Comparison of ENCODE assay signal across 16 mouse cellular contexts in the genomic region with DNA sequence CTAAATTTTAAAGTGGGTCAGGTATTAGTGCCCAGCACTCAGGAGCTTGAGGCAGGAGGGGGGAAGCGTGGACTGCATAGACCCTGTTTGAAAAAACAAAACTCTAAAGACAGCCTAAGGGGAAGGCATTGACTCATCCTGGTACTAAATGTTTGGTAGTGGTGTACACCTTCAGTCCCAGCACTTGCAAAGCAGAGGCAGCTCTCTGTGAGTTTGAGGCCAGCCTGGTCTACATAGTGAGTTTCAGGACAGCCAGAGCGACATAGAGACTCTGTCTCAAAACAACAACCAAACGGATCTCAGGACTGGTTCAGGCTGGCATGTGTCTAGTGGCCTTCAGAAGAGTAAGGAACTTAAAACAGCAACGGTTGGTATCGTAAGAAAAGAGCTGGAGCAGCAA. TPM values are rescaled to one million over a fixed set of nuclear protein-coding genes. Genes with fewer than 3 reads are reported as not detected.
DNase-seq lines count a peak whose midpoint lies in the region; ATAC-seq lines count a peak whose summit lies in the region.
"Had no signal": no experiment of that assay in that cellular context is flagged by ENCODE, and none has a peak within 500 bp of the region (broad histone marks: within the 10 kb centered on the region; RNA-seq: fewer than 3 reads in every experiment).

No protein-coding gene starts in this region.

- H3K4me1 ChIP-seq in forebrain, embryonic 10.5 days, result peaks cover 53% of the 10 kb centered on the region
- H3K4me1 ChIP-seq in forebrain, embryonic 16.5 days (replicated peaks; ENCODE audit: control insufficient read depth, insufficient read depth, low read length), result peaks cover 49% of the 10 kb centered on the region
- H3K4me1 ChIP-seq in hindbrain, embryonic 12.5 days, result peaks cover 44% of the 10 kb centered on the region
- H3K4me1 ChIP-seq in hindbrain, embryonic 10.5 days (replicated peaks), result peaks cover 49% of the 10 kb centered on the region
- H3K4me1 ChIP-seq in neural tube, embryonic 12.5 days, result peaks cover 41% of the 10 kb centered on the region

- H3K36me3 ChIP-seq in forebrain, embryonic 10.5 days (replicated peaks), result peaks cover 4% of the 10 kb centered on the region; the same call in 1 of the 2 replicates
- H3K36me3 ChIP-seq in forebrain, embryonic 16.5 days (ENCODE audit: control insufficient read depth, insufficient read depth), result no peaks in the 10 kb centered on the region
- no peaks in the 10 kb centered on the region for H3K36me3 ChIP-seq in hindbrain, embryonic 12.5 days
- 0 out of 2 replicates have a peak, but pooled peaks cover 6% of the 10 kb centered on the region for H3K36me3 ChIP-seq in hindbrain, embryonic 10.5 days
- H3K36me3 ChIP-seq in neural tube, embryonic 12.5 days, result no peaks in the 10 kb centered on the region; the same call in 1 of the 2 replicates
- H3K36me3 ChIP-seq: stomach, embryonic 15.5 days had no signal

- no peaks in the 10 kb centered on the region for H3K9me3 ChIP-seq in forebrain, embryonic 10.5 days
- no peaks in the 10 kb centered on the region for H3K9me3 ChIP-seq in forebrain, embryonic 16.5 days (ENCODE audit: control insufficient read depth, low read length)
- H3K9me3 ChIP-seq in hindbrain, embryonic 12.5 days (replicated peaks), result no peaks in the 10 kb centered on the region
- no peaks in the 10 kb centered on the region for H3K9me3 ChIP-seq in hindbrain, embryonic 10.5 days
- H3K9me3 ChIP-seq in neural tube, embryonic 12.5 days, result no peaks in the 10 kb centered on the region
- H3K9me3 ChIP-seq: embryonic facial prominence, embryonic 10.5 days; stomach, embryonic 15.5 days had no signal

- WGBS in forebrain, embryonic 10.5 days, result 87% methylated on average over 5 of the region's 5 CpGs
- 70% methylated on average over 5 of the region's 5 CpGs for WGBS in forebrain, embryonic 16.5 days
- 77% methylated on average over 5 of the region's 5 CpGs for WGBS in hindbrain, embryonic 12.5 days
- 81% methylated on average over 5 of the region's 5 CpGs for WGBS in hindbrain, embryonic 10.5 days
- WGBS in neural tube, embryonic 12.5 days, result 85% methylated on average over 5 of the region's 5 CpGs

- no peaks in the 10 kb centered on the region for H3K27me3 ChIP-seq in forebrain, embryonic 10.5 days (ENCODE audit: poor library complexity, severe bottlenecking)
- H3K27me3 ChIP-seq in forebrain, embryonic 16.5 days (replicated peaks; ENCODE audit: control insufficient read depth, insufficient read depth, low read length), result no peaks in the 10 kb centered on the region
- no peaks in the 10 kb centered on the region for H3K27me3 ChIP-seq in hindbrain, embryonic 12.5 days
- no peaks in the 10 kb centered on the region for H3K27me3 ChIP-seq in hindbrain, embryonic 10.5 days (ENCODE audit: insufficient read depth, poor library complexity, severe bottlenecking)
- no peaks in the 10 kb centered on the region for H3K27me3 ChIP-seq in neural tube, embryonic 12.5 days (replicated peaks)
- H3K27me3 ChIP-seq: stomach, embryonic 15.5 days had no signal

- 0 out of 2 replicates have a peak overlapping the region, but pooled peaks have one; percentile 35 for H3K27ac ChIP-seq in forebrain, embryonic 10.5 days
- H3K27ac ChIP-seq in forebrain, embryonic 16.5 days (ENCODE audit: low read length), result no peak overlapping the region
- no peak overlapping the region for H3K27ac ChIP-seq in hindbrain, embryonic 12.5 days
- no peak overlapping the region for H3K27ac ChIP-seq in hindbrain, embryonic 10.5 days
- H3K27ac ChIP-seq in neural tube, embryonic 12.5 days, result no peak overlapping the region
- H3K27ac ChIP-seq: embryonic facial prominence, embryonic 10.5 days; stomach, embryonic 15.5 days had no signal

- no peak overlapping the region for H3K4me3 ChIP-seq in forebrain, embryonic 10.5 days
- H3K4me3 ChIP-seq in forebrain, embryonic 16.5 days (replicated peaks; ENCODE audit: low read length), result no peak overlapping the region
- no peak overlapping the region for H3K4me3 ChIP-seq in hindbrain, embryonic 12.5 days
- H3K4me3 ChIP-seq in hindbrain, embryonic 10.5 days, result no peak overlapping the region
- no peak overlapping the region for H3K4me3 ChIP-seq in neural tube, embryonic 12.5 days
- H3K4me3 ChIP-seq: embryonic facial prominence, embryonic 10.5 days; stomach, embryonic 15.5 days had no signal

- H3K9ac ChIP-seq in forebrain, embryonic 16.5 days (replicated peaks; ENCODE audit: low read depth, low read length), result no peak overlapping the region
- no peak overlapping the region for H3K9ac ChIP-seq in hindbrain, embryonic 12.5 days
- H3K9ac ChIP-seq in neural tube, embryonic 12.5 days, result no peak overlapping the region
- H3K9ac ChIP-seq: lung, embryonic 14.5 days; stomach, embryonic 15.5 days had no signal

- no peak overlapping the region; the same call in 1 of the 2 replicates for H3K4me2 ChIP-seq in forebrain, embryonic 16.5 days (ENCODE audit: low read length)
- H3K4me2 ChIP-seq in hindbrain, embryonic 12.5 days (replicated peaks), result peak overlapping the region; percentile 35; the same call in 1 of the 2 replicates
- H3K4me2 ChIP-seq in neural tube, embryonic 12.5 days (replicated peaks), result peak overlapping the region; percentile 41; the same call in 1 of the 2 replicates
- H3K4me2 ChIP-seq: lung, embryonic 14.5 days; stomach, embryonic 15.5 days had no signal

- ATAC-seq in forebrain, embryonic 16.5 days, result no peak
- ATAC-seq in hindbrain, embryonic 12.5 days (ENCODE audit: low FRiP score), result no peak
- no peak for ATAC-seq in neural tube, embryonic 12.5 days (ENCODE audit: low FRiP score, low read depth)

- DNase-seq in forebrain, embryonic 10.5 days (ENCODE audit: extremely low spot score, low spot score), result no peak
- no peak for DNase-seq in hindbrain, embryonic 10.5 days (ENCODE audit: low spot score)
- no peak for DNase-seq in neural tube, embryonic 10.5 days (ENCODE audit: extremely low spot score, low spot score)
- DNase-seq in frontal cortex, adult 2 months (ENCODE audit: extremely low spot score in 1 of 2, low spot score in 1 of 2), result no peak
- no peak for DNase-seq in right cerebral cortex, postnatal 36 days (ENCODE audit: low spot score in 2 of 2)
- DNase-seq: adrenal gland, adult 2 months; cerebellum, adult 9-11 months; kidney, adult 8-10 months; kidney, postnatal 4 days; lung, embryonic 14.5 days; thymus, postnatal 14 days had no signal

RNA-seq across cellular contexts. Expression of gene Kif1b, which starts 4.7 kb away (rescaled TPM):
- 55.9 and 59.8 TPM in 2 replicates for polyA plus RNA-seq in forebrain, embryonic 10.5 days (2016; fragmentation: Nextera tagmentation; extraction: Ambion mirVana)
- 125 and 131 TPM in 2 replicates for polyA plus RNA-seq in forebrain, embryonic 16.5 days (2015; fragmentation: Nextera tagmentation; extraction: Ambion mirVana)
- 139 and 140 TPM in 2 replicates for polyA plus RNA-seq in hindbrain, embryonic 12.5 days (2016; fragmentation: Nextera tagmentation; extraction: Ambion mirVana)
- polyA plus RNA-seq in hindbrain, embryonic 10.5 days (2016; fragmentation: Nextera tagmentation; extraction: Ambion mirVana), result 77.1 and 90.9 TPM in 2 replicates
- 111 and 136 TPM in 2 replicates for polyA plus RNA-seq in neural tube, embryonic 12.5 days (2016; fragmentation: Nextera tagmentation; extraction: Ambion mirVana)
- polyA plus RNA-seq in frontal cortex, adult 2 months (2012; rRNA removed), result 150 and 188 TPM in 2 replicates
